Mouse (Mus musculus) induced T-regulatory cell, adult 2 months (primary cell): ENCODE results near the gene Esrp2.
A peak's percentile ranks its signal among the peaks of the same experiment; 100 is the strongest.

Source experiments
- DNase-seq: peaks from one replicate; pipeline ENCODE4 v3.0.0-alpha.2; 2012; ENCODE audit warnings: low read depth

Esrp2 gene

DNA sequence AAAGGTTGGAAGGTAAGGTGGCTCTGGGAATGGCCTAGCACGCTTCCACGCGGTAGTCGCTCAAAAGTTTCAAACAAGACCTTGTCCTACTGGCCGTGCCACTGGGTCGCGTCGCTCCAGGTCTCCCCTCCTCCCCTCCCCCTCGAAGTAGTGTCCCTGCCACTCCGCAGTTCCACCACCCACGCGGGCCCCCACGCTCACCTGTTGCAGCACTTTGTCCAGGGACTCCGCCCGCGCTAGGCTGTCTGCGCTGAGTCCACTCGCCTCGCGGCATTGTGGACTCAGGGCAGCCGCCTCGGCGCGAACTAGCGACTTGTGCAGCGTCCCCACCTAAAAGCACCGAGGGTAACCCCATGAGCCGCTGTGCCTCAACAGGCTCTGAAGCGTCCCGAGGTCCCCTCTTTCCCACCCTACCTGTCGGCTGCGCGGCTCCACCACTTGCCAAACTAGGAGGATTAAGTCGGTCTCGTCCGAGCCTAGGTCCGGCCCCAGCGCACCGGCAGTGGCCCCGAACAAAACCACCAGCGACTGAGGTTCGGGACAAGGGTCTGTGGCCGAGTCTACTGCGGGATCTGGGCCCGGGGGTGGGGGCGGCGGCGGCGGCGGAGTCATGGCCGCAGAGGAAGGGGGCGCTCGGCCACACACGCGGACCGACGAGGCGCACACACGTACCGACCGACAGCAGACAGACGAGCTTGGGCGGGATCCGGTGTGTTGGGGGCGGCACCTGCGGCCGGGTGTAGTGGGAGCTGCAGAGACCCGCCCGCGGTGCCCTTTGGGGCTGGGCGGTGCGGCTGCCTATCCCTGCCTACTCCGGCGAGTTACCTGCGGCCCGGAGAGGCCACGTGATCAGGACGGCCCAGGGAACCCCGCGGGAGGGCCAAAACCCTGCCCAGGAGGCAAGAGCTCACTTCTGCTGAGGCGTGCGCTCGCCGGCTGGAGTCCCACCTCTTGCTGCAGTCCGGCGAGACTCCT, at the start of gene Esrp2:
Gene Esrp2, minus strand, starts transcription at position 819 of the 975 bp plus-strand sequence.
- DNase-seq = peak; percentile 73

DNA sequence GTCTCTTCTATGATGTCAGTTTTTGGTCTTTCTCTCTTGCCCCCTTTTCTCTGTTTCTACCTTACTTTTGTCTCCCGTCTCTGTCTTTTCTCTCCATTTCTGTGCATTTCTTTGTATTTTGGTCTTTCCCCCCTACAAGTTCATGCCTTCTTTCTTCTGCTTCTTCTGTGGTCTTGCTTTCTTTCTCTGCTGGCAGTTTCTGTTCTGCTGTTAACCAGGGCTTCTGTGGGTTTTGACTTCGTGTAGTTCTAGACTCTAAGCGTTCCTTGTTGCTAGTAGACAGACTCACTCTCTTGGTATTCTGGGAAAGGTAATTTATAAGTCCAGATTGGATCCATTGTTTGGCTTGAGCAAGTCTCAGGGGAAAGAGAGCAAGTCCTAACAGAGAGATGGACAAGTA, 49.6 kb upstream of the Esrp2 start:
- DNase-seq = no peak

DNA sequence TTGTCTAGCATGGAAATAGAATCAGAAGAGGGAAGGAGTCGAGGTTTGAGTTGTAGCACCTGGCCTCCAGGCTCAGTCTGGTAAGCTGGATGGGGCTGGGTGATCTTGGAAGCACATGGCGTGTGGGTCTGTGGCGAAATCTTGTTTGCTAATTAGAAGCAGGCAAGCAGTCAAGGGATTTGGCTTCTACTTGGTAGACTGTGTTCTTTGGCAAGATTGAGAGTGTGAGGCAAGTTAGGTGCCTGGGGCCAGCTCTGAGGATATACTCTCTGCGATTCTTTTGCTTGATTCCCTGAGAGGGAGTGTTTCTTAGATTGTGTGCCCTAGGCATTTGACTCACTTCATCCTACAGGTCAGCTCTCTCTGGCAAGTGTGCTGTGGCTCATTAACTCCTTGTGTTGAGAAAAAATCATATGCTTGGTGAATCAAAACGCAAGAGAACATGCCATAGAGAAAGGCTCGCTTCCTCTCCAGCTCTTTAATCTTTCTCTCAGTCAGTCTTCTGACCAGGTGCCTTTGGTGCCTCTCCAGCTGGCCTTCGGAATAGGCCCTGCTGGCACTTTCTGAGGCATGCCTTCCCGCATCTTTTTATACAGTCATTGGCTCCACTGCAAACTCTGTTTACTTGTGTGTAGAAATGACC, 49.0 kb upstream of the Esrp2 start:
- no peak for DNase-seq

DNA sequence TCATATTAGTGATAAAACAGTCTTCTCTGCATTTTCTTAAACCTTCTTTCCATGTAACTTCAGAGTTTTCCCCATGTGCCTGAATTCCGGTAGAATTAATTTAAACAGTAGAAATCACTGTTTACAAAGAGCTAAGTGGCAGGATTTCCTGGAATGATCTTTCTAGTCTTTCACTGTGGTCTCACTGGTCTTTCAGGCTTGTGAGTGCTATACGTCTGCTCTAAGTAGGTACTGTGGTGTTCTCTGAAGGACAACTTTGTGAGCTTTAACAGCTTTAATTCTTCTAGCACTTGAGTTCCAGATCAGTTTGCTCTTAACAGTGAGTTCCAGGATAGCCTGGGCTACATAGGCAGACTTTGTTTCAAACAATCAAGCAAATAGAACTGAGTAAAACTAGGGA, 41.7 kb upstream of the Esrp2 start:
- DNase-seq = no peak

DNA sequence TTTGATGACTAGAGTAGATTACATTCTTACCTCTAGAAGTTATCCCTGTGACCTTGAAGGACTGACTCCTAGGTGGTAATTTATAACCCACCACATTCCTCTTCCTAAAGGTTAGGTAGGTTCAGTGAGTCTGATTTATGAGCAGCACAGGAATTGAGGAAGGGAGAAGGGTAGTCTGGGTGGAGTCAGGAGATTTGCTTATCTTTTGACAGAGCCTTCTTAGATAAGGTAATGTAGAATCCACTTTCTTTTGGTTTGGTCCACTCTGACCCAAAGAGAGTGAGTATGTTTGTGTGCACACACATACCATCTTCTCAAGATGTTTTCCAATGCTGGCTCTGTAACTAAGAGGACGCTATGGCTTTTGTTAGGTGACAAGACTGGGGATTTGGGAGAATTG, 40.8 kb upstream of the Esrp2 start:
- no peak for DNase-seq

DNA sequence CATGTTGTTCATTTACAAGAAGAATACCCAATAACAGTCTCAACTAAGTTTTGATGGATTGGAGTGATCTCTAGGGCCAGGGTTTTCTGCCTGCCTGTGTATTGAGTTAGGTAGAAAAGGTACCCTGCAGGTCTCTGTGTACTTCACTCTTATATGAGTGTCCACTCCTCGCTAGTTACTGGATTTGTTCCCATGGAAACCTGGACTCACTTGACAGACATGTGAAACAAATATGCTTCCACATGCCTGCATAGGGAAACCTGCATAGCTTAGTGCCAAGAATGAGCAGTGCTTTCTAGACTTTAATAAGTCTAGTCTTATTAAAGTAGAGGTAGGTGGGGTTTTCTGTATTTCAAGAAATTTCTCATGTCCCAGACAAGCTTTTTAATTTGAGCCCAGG, 40.1 kb upstream of the Esrp2 start:
- no peak for DNase-seq

DNA sequence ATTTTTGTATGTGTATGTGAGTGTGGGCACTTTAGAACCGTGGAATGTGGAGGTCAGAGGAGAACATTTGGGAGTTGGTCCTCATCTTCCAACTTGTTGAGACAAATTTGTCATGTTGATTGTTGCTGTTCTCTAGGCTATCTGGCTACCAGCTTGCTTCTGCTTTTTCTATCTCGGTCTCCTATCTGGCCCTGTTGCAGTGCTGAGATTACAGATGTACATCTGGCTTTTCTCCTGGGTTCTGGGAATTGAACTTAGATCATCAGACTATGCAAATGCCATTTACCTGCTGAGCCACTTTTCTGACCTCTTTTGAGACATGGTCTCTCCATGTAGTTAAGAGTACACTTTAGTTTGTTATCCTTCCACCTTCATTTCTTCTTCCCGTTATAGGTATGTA, 36.8 kb upstream of the Esrp2 start:
- no peak for DNase-seq

DNA sequence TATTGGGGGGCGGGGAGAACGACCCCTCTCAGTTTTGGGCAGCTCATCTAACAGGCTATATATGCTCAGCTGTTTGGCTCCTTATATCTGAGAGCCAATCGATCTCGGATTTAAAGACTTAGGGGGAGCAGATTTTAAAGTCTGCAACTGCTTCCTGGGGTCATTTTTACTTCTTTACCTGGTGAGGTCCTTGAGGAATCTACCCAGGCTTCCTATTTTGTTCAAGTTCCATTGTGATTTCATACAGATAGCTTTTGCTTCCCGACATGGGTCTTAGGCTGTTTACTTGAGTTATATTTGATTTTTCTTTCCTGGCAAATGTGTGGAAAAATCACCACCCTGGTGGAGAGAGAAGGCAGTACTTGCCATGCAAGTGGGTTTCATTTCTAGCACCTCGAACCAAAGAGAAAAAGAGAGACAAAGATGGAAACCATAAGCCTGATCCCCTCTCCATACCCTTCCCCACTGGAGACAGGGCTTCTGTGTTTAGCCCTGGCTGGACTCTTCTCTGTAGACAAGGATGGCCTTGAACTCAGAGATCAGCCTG, 33.2 kb upstream of the Esrp2 start:
- peak; percentile 55 for DNase-seq

DNA sequence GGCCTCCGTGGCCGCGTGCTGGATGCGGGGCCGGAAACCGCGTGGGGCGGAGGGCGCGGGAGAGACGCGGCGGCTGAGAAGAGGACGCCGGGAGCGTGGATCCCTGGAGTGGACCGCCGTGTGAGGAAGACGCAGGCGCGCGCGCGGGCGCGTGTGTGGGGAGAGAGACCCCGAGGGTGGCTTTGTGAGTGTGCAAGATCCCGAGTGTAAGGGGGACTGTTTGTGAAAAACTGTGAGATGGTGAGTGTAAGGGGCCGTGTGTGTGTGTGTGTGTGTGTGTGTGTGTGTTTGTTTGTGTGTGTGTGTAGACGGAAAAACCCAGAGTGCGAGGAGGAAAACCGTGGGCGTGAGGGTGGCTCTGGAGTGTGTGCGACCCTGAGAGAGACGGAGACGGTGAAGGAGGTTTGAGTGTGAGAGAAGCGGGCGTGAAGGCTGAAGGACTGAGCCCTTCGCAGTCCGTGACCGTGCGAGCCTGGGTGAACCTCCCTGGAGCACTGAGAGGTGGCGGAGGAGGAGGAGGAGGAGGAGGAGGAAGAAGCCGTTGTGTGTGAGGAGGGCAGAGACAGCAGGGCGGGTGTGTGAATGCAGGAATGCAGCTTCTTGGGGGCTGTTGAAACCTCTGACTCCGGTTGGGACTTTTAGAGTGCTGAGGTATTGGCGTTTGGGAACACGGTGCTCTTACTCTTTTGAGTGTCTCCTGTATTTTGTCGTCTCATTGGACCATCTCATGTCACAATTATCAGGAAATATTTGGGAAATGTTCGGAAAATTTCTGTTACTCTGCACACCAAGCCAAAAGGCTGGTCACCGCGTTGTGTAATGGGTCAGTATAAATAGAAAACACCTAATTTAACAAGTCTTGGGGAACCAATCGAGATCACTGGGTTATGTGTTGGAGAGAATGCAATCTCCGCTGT, 32.5 kb upstream of the Esrp2 start:
- no peak for DNase-seq

DNA sequence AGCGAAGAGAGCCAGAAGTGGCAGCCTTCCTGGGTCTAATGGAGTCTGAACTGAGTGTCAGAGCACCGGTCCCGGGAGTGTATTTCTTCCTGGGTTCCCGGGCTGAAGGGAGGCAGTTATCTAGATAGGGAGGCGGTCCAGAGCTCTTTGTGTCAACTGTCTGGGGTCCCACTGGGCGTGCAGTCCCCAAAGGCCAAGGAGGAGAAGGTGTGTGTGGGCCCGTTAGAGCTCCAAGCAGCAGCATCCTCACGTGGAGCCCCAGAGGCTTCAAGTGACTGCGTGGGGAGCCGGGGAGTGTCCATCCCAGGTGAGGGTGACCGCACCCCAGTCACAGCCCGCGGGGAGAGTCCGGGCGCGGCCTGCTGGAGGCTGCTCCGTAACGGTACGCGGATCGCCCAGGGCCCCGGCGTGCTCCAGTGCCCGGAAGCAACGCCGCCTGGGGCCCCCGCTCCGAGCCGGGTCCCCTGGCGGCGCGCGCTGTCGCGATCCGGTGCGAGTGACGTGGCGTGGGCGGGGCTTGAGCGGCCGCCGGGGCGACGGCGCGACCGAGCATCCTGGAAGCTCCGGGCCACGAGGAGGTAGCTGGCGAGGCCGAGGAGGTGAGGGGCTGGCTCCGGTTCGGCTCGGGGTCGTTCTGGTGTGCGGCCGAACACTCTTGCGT, 31.7 kb upstream of the Esrp2 start, which contains the start of gene Slc7a6:
Gene Slc7a6, plus strand, starts transcription at position 502 of the 661 bp plus-strand sequence.
- peak; percentile 95 for DNase-seq

DNA sequence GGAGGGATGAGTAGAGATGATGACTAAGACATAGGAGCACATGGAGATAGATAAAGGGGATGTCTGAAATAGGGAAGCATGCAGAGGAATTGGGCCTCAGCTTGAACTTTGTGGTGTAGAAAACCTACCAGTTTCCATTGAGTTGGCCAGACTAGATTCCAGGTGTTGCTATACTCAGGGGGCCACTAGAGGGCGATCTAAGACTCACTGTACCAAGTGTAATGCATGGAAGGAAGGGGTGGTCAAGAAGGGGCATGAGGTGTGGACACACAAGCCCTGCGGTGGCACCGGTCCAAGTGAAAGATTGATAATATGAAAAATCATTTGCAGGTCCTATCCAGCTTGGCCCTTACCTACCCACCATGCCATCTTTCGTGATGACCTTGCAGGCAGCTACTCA, 28.7 kb upstream of the Esrp2 start:
- peak; percentile 87 for DNase-seq

DNA sequence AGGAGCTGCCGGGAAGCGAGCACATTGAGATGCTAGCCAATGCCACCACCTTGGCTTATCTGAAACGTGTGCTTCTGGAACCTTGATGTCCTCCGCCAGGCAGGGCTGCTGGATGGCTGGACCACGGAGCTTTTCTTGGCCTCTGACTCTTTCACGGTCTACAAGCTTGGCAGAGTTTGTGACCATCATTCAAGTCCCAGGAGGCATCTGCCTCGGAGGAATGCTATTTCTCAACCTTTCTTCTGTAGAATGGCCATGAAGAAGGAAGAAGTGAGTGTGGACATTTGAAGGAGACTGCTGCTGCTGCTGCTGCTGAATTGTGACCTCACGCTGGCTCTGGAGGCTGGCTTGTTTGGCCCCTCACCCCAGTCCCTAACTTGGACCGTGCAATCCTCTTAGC, 26.5 kb upstream of the Esrp2 start:
- DNase-seq = no peak

DNA sequence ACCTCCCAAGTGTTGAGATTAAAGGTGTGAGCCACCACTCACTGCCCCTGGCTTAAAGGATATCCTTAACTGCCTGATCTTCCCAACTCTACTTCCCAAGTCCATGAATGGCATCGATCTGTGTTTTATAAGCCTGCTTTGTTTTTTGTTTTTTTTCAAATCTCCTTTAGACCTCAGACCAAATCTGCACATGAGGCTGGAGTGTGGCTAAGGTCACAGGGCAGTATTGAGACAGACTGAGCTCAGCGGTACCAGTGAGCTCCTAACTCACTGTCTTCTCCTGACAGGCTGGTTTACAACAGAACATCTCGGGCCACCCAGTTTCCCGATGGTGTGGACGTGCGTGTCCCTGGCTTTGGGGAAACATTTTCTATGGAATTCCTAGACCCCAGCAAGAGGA, 23.1 kb upstream of the Esrp2 start:
- no peak for DNase-seq

DNA sequence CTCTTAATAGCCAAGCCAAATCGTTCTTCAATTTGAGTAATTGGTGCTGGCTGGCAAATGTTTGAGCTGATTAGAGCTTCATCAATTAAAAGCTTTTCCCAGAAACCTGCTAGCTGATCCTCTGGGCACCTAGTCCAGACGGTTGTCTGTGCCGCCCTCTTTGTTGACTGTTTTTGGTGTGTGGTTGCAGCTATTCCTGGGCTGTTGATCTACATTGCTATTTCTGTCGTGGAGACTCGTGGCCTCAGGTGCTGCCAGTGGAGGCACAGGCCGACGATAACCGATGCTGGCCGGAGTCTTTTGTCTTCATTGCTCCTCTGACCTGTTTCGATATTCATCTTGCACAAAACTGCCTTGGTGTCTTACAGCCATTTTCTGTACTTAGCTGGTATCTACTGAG, 21.6 kb upstream of the Esrp2 start:
- no peak for DNase-seq

DNA sequence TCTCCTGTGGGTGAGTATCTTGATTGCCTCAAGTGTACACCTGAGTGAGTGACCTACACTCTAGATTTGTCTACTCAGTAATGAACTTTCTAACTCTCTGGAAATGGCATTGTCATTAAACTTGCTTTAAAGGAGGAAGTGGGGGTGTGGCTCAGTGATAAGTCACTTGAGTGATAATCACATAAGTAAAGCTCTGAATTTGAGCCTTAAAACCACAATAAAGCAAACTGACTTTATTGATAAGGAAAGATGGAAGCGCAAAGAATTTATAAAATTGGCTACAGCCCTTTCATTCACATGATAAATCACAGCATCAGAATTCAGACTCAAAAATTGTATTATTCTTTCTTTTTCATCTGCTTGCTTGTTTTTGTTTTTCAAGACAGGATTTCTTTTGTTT, 20.6 kb upstream of the Esrp2 start:
- DNase-seq = no peak

DNA sequence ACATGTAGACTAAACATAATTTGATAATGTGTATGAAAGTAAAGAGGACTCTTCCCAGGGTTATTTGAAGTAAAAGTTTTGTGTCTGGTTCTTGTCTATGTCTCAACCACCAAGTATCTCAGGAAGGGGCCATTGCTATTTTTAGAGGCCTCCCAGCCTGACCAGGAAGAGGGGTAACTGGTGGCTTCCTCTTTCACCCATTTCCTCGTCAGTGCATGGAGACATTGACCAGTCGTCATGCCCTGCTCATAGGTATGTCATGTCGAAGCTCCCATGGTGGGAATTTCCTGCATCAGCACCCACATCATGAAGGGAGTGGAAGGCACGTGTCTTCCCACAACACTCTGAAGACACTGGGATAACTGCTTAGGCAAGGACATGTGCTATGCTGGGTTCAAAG, 16.1 kb upstream of the Esrp2 start:
- DNase-seq = no peak

DNA sequence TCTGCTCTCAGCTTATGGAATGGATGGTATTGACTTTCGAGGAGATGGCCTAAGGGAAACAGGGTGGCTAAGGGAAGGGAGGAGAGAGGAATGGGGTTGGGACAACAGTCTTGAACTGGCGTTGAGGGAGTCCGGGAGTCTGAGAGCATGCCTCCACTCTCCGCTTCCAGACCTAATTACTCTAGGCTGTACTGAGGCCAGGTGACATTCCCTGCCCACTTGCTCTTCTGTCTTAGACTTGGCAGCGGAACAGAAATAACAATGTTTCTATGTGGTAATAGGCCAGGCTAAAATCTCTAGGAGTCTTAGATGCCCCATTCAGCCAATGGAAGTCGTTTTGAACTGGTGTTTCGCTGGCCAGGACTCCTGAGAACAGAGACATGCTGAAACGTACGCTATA, 14.3 kb upstream of the Esrp2 start:
- DNase-seq = no peak

DNA sequence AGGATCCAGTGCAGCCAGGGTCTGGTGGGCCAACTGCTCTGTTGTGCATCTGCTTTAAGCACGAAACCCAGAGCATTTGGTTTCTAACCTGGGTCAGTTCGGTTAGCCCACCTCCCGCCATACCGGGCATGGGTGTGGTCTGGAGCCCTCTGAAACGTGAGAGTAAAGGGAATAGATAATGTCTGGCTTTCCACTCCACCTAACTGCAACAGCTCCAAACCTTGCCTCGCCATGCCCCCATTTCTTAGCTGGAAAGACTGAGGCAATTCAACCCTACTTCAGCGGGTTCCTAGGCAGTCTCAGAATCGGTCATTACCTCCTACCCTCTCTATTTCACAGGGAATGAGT, 13.9 kb upstream of the Esrp2 start:
- no peak for DNase-seq

DNA sequence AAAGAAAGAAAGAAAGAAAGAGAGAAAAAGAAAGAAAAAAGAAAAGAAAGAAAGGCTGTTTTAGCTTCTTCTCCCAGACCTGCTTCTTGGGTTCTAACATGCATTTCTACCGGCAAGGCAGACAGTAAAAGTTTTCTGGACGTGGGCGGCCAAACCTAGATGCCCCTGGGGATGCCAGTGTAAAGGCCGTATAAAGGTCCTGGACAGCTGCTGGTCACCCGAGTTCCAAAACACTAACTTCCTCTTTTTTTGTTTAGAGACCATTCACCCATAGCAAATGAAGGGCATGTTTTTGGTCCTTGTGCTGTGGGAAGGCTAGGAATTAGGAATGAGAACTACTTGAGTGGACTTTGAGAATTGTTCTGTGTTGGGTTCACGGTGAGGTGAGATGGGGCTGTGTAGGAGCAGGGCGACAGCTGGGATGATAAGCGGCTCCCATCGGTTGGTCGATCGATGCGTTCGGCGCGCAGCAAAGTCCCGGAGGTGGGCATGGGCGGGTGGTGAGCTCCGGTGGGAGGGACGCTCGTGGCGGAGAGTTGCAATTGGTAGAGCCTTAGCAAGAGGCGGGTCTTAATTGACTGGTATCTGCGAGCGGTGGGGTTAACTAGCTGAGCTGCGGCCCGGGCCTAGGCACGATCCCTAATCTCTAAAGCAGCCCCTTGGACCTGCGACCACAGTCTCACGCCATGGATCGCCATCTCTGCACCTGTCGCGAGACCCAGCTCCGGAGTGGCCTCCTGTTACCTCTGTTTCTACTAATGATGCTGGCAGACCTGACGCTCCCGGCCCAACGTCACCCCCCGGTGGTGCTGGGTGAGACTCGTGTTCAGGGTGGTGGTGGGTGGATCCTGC, 13.3 kb upstream of the Esrp2 start, which contains the start of gene Pla2g15:
Gene Pla2g15, plus strand, starts transcription at position 599 of the 852 bp plus-strand sequence.
- DNase-seq = peak; percentile 95

DNA sequence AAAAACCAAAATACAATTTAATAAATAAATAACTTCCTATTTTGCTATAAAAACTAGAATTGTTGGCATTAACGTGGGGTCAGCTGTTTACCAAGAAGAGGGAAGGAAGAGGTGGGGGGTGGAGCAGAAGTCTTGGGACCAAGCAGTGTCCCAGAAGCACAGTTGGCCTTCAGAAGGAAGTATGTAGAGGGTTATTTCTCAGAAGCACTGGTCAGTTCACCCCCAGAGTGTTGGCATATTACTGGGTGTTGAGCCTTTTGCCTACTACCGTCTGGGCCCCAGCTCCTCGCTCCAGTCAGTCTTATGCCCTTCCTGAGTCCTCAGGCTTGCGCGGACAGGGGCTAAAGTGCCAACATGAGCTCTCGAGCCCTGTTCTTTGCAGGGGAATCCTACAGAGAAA, 12.3 kb upstream of the Esrp2 start:
- no peak for DNase-seq
